In genomic region chr6:53794323-53794971, GRCm38 (mm10) we compare ENCODE assay signal across 8 mouse cellular contexts. TPM values are rescaled to one million over a fixed set of nuclear protein-coding genes. Genes with fewer than 3 reads are reported as not detected.
DNase-seq lines count a peak whose midpoint lies in the region; ATAC-seq lines count a peak whose summit lies in the region.

No protein-coding gene starts in this region.

- H3K27ac ChIP-seq in hindbrain, embryonic 12.5 days: no peak overlapping the region

- no peaks in the 10 kb centered on the region for H3K9me3 ChIP-seq in hindbrain, embryonic 12.5 days (replicated peaks)

- ATAC-seq in hindbrain, embryonic 12.5 days (ENCODE audit: low FRiP score): no peak
- no peak for ATAC-seq in activated CD4-positive, CD25-positive, alpha-beta regulatory T cell, adult 4 months

- 0 out of 2 replicates have a peak overlapping the region, but pooled peaks have one; percentile 15 for H3K4me2 ChIP-seq in hindbrain, embryonic 12.5 days (replicated peaks)

- 16% methylated on average over 17 of the region's 17 CpGs for WGBS in hindbrain, embryonic 12.5 days

- H3K4me3 ChIP-seq in hindbrain, embryonic 12.5 days: no peak overlapping the region

- peak; percentile 82 to 93 for DNase-seq in adrenal gland, adult (ENCODE audit: inconsistent age in 2 of 2, low spot score in 1 of 2)
- DNase-seq in cerebellum, postnatal 10 days: peak; percentile 94
- peak; percentile 76 to 82 for DNase-seq in frontal cortex, postnatal 10 days (ENCODE audit: low spot score in 2 of 2)
- DNase-seq in layer of hippocampus, postnatal 10 days (ENCODE audit: low spot score in 2 of 2): peak; percentile 83 to 91
- peak; percentile 86 for DNase-seq in lung, postnatal 10 days
- DNase-seq in right cerebral cortex, postnatal 14 days: peak; percentile 81

- peaks cover 11% of the 10 kb centered on the region for H3K27me3 ChIP-seq in hindbrain, embryonic 12.5 days

- no peak overlapping the region for H3K9ac ChIP-seq in hindbrain, embryonic 12.5 days

- no peaks in the 10 kb centered on the region for H3K36me3 ChIP-seq in hindbrain, embryonic 12.5 days

- H3K4me1 ChIP-seq in hindbrain, embryonic 12.5 days: 0 out of 2 replicates have a peak, but pooled peaks cover 4% of the 10 kb centered on the region

RNA-seq across cellular contexts. Expression of gene Tril, which starts 26.2 kb away (rescaled TPM):
- 38.8 and 46.5 TPM in 2 replicates for polyA plus RNA-seq in hindbrain, embryonic 12.5 days (2016; fragmentation: Nextera tagmentation; extraction: Ambion mirVana)
- total RNA-seq in layer of hippocampus, postnatal 10 days (2021): 10 to 100 TPM; 70.0 to 72.0 TPM
- not detected for polyA plus RNA-seq in activated CD4-positive, CD25-positive, alpha-beta regulatory T cell, adult 4 months (2017; shearing (Covaris generic))

Comparison
In these comparisons a context has a peak if more than half of its experiments do, and no peak if none do; other contexts are left out.
1. RNA of gene Tril, which starts 26.2 kb away (polyA plus RNA-seq): 38.8 to 46.5 TPM in hindbrain, embryonic 12.5 days; not detected in activated CD4-positive, CD25-positive, alpha-beta regulatory T cell, adult 4 months; every median in the first group is over 10 times any median in the second.
2. Peak in every context shown above with its lines, with median percentiles within 50 percentile points of each other: DNase-seq.